Mouse (Mus musculus): ENCODE results near the gene Tnfrsf19. TPM values are rescaled to one million over a fixed set of nuclear protein-coding genes. Genes with fewer than 3 reads are reported as not detected.

Gene Tnfrsf19
- total RNA-seq, 1 experiment from 2014 or later = not detected

DNA sequence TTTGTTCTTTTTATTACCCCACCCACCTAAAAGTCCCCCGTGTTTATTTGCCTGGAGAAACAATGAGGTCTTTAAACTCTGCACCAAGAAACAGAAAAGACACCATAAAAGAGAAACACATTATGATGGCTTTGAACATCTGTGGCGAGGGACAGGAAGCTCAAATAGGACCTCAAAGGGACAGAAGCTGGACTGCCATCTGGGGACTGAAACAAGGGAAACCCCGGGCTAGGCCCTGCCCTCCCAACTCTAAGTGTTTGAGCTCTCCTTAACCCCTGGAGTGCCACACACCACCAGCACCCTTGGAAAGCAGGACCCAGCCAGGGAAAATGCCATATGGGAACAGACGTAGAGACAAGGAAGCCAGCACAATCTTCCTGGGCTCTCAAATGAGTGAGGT lies 61.2 kb downstream of the Tnfrsf19 start:
- ATAC-seq (replicated peaks in 1 of 2; ENCODE audit: insufficient read depth in 1 of 2, low FRiP score in 2 of 2, low TSS enrichment in 1 of 2, low read depth in 1 of 2, poor library complexity in 2 of 2, severe bottlenecking in 2 of 2) = no peak

DNA sequence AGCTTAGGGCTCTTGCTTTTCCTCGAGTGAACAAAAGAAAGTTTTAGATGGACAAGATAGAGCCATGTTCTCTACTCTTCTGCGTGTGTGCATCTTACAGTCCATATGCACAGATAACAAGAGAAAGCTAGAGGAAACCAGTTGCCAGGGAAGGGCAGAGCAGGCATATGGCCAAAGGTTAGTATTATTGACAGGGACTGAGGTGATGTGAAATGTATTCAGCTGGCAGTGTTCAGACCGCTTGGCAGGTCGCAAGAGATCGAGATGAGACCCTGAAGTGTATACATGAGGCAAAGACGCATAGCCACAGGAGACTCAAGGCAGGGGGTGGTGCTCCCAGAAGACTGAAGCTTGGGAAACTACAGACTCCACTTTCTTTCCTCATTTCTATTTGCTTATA lies 62.0 kb downstream of the Tnfrsf19 start:
- no peak for ATAC-seq (replicated peaks in 1 of 2; ENCODE audit: insufficient read depth in 1 of 2, low FRiP score in 2 of 2, low TSS enrichment in 1 of 2, low read depth in 1 of 2, poor library complexity in 2 of 2, severe bottlenecking in 2 of 2)

DNA sequence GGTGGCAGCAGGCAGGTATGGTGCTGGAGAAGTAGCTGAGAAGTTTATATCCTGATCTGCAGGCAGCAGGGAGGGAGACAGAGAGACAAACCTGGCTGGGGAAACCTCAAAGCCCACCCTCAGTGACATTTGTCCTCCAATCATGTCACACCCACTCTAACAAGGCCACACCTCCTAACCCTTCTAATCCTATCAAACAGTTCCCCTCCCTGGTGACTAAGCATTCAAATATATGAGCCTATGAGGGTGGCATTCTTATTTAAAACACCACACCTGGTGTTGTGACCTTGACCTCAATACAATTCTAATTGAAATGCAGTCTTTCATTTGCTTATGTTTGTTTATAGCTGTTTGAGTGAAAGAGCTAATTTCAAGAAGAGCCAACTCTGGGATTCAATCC lies 64.2 kb downstream of the Tnfrsf19 start:
- ATAC-seq (replicated peaks in 1 of 2; ENCODE audit: insufficient read depth in 1 of 2, low FRiP score in 2 of 2, low TSS enrichment in 1 of 2, low read depth in 1 of 2, poor library complexity in 2 of 2, severe bottlenecking in 2 of 2) = no peak

DNA sequence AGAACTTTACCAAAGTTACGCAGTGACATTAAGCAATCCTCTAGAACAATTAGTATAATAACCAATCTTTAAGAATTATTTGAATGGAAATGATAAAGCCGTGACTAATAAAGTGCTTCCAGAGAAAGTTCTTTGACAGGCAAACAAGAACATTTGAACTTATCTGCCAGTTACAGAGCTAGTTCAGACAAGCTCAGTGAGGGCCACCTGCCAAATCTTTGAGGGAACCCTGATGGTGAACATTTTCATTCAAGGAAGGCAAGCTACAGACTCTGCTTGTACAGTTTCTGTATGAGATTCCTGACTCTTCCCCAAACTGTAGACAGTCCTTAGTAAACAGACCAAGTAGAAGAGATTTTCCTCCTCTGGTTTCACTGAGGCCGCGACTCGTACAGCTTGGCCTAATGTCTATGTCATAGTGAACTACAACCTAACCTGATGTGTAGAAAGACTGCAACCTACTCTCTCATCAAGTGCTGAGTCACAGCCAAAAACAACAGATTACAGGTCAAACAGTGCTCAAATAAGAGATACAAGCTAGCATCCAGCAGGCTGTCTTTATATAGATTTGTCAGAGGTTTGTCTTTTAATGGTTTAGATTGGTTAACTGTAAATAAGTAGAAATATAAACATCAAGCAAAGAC lies 65.9 kb downstream of the Tnfrsf19 start:
- no peak for ATAC-seq (replicated peaks in 1 of 2; ENCODE audit: insufficient read depth in 1 of 2, low FRiP score in 2 of 2, low TSS enrichment in 1 of 2, low read depth in 1 of 2, poor library complexity in 2 of 2, severe bottlenecking in 2 of 2)

- ATAC-seq (replicated peaks in 1 of 2; ENCODE audit: insufficient read depth in 1 of 2, low FRiP score in 2 of 2, low TSS enrichment in 1 of 2, low read depth in 1 of 2, poor library complexity in 2 of 2, severe bottlenecking in 2 of 2) = no peak
Observed at GRCm38 (mm10) chr14:60978129-60978528, 68.2 kb downstream of the Tnfrsf19 start.

DNA sequence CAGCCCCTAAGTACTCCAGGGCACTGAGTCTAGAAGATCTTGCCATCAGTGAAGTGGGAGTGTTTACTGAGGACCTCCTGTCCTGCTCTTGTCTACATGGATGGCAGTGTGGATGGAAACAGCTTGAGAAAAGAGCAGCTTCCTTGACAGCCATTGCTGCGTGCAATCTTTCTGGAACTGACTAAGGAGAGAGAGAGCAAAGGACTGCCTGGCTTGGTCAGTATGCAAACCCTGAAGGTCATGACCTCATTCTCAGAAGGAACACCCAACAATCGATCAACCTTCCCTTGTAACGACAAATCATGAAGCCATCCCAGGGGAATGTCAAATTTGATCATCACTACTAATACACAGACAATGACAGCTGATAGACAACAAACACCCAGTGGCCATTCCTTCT lies 70.1 kb downstream of the Tnfrsf19 start:
- no peak for ATAC-seq (replicated peaks in 1 of 2; ENCODE audit: insufficient read depth in 1 of 2, low FRiP score in 2 of 2, low TSS enrichment in 1 of 2, low read depth in 1 of 2, poor library complexity in 2 of 2, severe bottlenecking in 2 of 2)

GRCm38 (mm10) chr14:60975736-60976135 lies 70.6 kb downstream of the Tnfrsf19 start:
- ATAC-seq (replicated peaks in 1 of 2; ENCODE audit: insufficient read depth in 1 of 2, low FRiP score in 2 of 2, low TSS enrichment in 1 of 2, low read depth in 1 of 2, poor library complexity in 2 of 2, severe bottlenecking in 2 of 2) = no peak

GRCm38 (mm10) chr14:60970961-60971360 lies 75.3 kb downstream of the Tnfrsf19 start:
- no peak for ATAC-seq (replicated peaks in 1 of 2; ENCODE audit: insufficient read depth in 1 of 2, low FRiP score in 2 of 2, low TSS enrichment in 1 of 2, low read depth in 1 of 2, poor library complexity in 2 of 2, severe bottlenecking in 2 of 2)

- ATAC-seq (replicated peaks in 1 of 2; ENCODE audit: insufficient read depth in 1 of 2, low FRiP score in 2 of 2, low TSS enrichment in 1 of 2, low read depth in 1 of 2, poor library complexity in 2 of 2, severe bottlenecking in 2 of 2) = no peak
Observed at GRCm38 (mm10) chr14:60966061-60966460, 80.2 kb downstream of the Tnfrsf19 start.

- no peak for ATAC-seq (replicated peaks in 1 of 2; ENCODE audit: insufficient read depth in 1 of 2, low FRiP score in 2 of 2, low TSS enrichment in 1 of 2, low read depth in 1 of 2, poor library complexity in 2 of 2, severe bottlenecking in 2 of 2)
Observed at GRCm38 (mm10) chr14:60964016-60964810, 82.1 kb downstream of the Tnfrsf19 start.

DNA sequence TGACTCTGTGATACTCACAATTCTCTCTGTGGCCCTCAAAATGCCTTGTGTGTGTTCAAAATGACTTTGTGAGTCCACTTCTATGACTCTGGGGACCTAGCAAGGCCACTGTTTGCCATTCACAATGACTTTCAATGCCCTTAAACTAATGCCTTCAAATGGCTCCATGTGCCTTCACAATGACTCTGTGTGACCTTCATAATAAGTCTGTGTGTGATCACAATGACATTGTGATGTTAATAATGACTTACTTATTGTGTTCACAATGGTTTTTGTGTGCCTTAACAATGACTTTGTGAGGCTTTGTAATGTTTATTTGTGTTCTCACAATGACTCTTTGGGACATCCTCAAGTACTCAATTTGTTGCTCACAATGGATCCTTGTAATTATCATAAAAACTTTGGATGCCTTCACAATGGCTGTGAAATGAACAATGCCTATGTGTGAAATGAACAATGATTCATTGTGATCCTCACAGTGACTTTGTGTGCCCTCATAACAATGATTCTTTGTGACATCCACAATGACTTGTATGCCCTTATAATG lies 88.6 kb downstream of the Tnfrsf19 start:
- no peak for ATAC-seq (replicated peaks in 1 of 2; ENCODE audit: insufficient read depth in 1 of 2, low FRiP score in 2 of 2, low TSS enrichment in 1 of 2, low read depth in 1 of 2, poor library complexity in 2 of 2, severe bottlenecking in 2 of 2)

DNA sequence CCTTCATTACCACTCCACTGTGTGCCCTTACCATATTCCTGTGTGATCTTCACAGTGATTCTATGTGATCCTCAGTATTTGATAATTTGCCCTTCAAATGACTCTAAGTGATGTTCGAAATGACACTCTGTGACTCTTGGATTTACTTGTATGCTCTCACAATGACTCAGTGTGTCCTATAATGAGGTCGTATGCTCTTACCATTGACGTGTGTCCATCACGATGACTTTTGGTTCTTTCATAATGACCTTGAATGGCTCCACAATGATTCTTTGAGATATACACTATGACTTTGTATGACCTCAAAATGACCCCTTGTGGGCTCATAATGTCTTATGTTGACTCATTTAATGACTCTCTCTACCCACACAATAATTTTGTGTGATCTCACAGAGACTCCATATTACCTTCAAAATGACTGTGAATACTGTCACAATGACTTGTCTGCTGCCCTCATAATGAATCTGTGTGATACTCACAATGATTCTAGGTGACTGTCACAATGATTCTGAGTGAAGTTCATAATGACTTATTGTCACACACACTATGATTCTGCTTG lies 108.7 kb downstream of the Tnfrsf19 start:
- no peak for ATAC-seq (replicated peaks in 1 of 2; ENCODE audit: insufficient read depth in 1 of 2, low FRiP score in 2 of 2, low TSS enrichment in 1 of 2, low read depth in 1 of 2, poor library complexity in 2 of 2, severe bottlenecking in 2 of 2)

DNA sequence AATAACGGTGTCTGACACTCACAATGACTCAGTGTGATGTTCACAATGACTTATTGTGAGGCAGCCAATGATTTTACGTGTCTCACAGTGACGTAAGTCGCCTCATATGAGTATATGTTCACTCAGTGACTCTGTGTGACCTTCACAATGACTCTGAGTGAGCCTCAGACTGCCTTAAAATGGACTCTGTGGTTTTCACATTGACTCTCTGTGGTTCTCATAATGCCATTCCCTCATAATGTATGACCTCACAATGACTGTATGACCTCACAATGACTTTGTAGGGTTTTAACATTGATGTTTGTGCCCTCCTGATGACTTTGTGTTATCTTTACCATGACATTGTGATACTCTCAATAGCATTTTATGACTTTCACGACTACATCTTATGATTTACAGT lies 110.6 kb downstream of the Tnfrsf19 start:
- no peak for ATAC-seq (replicated peaks in 1 of 2; ENCODE audit: insufficient read depth in 1 of 2, low FRiP score in 2 of 2, low TSS enrichment in 1 of 2, low read depth in 1 of 2, poor library complexity in 2 of 2, severe bottlenecking in 2 of 2)

- ATAC-seq (replicated peaks in 1 of 2; ENCODE audit: insufficient read depth in 1 of 2, low FRiP score in 2 of 2, low TSS enrichment in 1 of 2, low read depth in 1 of 2, poor library complexity in 2 of 2, severe bottlenecking in 2 of 2) = no peak
Observed at GRCm38 (mm10) chr14:60926011-60926410, 120.3 kb downstream of the Tnfrsf19 start.

DNA sequence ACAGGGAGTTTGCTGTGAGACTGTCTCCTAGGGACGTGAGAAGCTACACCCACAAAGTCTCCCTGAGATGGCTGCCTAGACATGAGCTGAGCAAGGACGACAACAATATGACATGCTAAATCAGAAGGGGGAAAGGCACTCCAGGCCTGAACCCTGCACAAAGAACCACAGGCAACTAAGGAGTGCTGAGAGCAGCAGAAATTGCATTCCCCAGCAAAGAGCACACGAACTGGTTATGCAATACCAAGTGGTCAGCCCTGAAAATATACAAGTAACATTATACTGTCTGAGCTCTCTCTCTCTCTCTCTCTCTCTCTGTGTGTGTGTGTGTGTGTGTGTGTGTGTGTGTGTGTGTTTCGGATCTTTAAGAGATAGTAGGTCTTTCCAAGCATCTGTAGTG lies 129.6 kb downstream of the Tnfrsf19 start:
- ATAC-seq (replicated peaks in 1 of 2; ENCODE audit: insufficient read depth in 1 of 2, low FRiP score in 2 of 2, low TSS enrichment in 1 of 2, low read depth in 1 of 2, poor library complexity in 2 of 2, severe bottlenecking in 2 of 2) = no peak

All from hematopoietic stem cell, adult 5-6 weeks (primary cell).